Mouse (Mus musculus) small intestine, adult 2 months (tissue): ENCODE measurements around the gene Myo5a. TPM values are rescaled to one million over a fixed set of nuclear protein-coding genes. Genes with fewer than 3 reads are reported as not detected.

Source experiments
- H3K27ac ChIP-seq: fragments of 200-500 bp; 2 replicates; pipeline ENCODE4 v1.5.1; 2012; ENCODE audit warnings: low read depth, low read length, control low read depth, inconsistent platforms; ENCODE audit not compliant: insufficient read depth
- H3K27me3 ChIP-seq: fragments of 200-500 bp; 2 replicates; pipeline ENCODE4 v1.6.1; 2012; ENCODE audit warnings: mild to moderate bottlenecking, moderate library complexity, low read length, inconsistent platforms; ENCODE audit not compliant: control insufficient read depth, insufficient read depth
- H3K36me3 ChIP-seq: fragments of 200-500 bp; 2 replicates; pipeline ENCODE4 v1.6.1; 2012; ENCODE audit warnings: mild to moderate bottlenecking, low read length, control low read depth, inconsistent platforms; ENCODE audit not compliant: control insufficient read depth, insufficient read depth
- H3K4me1 ChIP-seq: fragments of 200-500 bp; 2 replicates; pipeline ENCODE4 v1.6.1; 2012; ENCODE audit warnings: low read length, inconsistent platforms, mixed read lengths; ENCODE audit not compliant: control insufficient read depth, insufficient read depth, insufficient read length
- H3K4me3 ChIP-seq: fragments of 200-500 bp; 2 replicates; pipeline ENCODE4 v1.5.1; 2012; ENCODE audit warnings: low read depth, mild to moderate bottlenecking, control low read depth, inconsistent platforms, low read length, moderate library complexity
- CTCF ChIP-seq: fragments of 200-500 bp; IDR thresholded peaks from 2 replicates; pipeline ENCODE4 v1.5.1; 2012; ENCODE audit warnings: low read depth, mild to moderate bottlenecking, control low read depth, inconsistent platforms, low read length, moderate library complexity, mixed read lengths; ENCODE audit not compliant: insufficient replicate concordance, insufficient read length; ENCODE audit errors: extremely low read depth
- POLR2A ChIP-seq: fragments of 200-500 bp; IDR thresholded peaks from 2 replicates; pipeline ENCODE4 v1.6.1; 2012; ENCODE audit warnings: low read depth, mild to moderate bottlenecking, control low read depth, inconsistent platforms, low read length, moderate library complexity
- WGBS: fragments of 180-500 bp; shearing (Covaris S2); methylation state at CpG from one replicate; pipeline ENCODE4 v1.1.7; 2018; 5-methylcytosine and 5-hydroxymethylcytosine counted together
- polyA plus RNA-seq: library from polyadenylated mRNA; depleted of rRNA; stranded (reverse); fragments of >200 nt; gene quantifications from 2 replicates; pipeline ENCODE4 v1.2.3, GENCODE M21; 2012

Myo5a gene
- polyA plus RNA-seq, 1 experiment: 1.3 TPM

DNA sequence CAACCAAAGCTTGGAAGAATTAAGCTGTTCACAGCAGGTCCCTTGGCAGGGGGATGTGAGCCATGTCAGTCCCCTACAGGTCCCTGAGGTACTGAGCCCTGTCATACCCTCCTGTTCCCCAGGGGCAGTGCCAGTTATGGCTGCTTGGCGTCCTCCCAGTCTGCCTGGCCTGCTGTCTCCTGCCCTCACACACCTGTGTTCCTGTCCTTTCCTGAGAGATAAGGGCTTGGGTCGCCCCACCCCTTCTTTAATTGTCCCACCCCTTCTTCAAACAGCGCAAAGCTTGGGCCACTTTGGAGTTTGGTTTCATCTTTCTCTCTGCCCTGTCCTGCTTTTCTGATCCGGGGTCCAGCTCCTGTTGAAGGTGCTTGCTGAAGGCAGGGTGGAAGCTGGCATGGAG is 188.0 kb downstream of the Myo5a start:
- Histone ChIP-seq H3K27me3 (no peaks in the 10 kb centered on the region), H3K36me3 (peaks cover 2% of the 10 kb centered on the region; the same call in 1 of the 2 replicates), H3K27ac (peak overlapping the region; percentile 13; the same call in 1 of the 2 replicates), H3K4me3 (no peak overlapping the region), H3K4me1 (peaks cover 14% of the 10 kb centered on the region)
- TF ChIP-seq POLR2A (no peak), CTCF (no peak)
- 25% methylated on average over 4 of the region's 4 CpGs for WGBS

DNA sequence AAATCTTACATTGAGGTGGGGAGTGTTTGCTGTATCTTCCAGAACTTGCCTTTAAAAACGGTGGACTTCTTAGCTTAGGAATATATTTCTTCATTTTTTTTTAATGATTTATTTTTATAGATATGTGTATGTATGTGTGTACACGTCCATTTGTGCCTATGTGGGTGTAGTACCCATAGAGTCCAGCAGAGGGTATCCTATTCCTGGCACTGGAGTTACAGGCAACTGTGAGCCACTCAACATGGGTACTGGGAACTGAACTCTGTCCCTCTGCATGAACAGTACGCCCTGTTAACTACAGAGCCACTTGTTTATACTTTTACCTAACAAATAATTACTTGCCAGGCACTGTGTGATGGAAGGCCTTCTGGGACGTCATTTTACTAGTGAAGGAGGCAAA is 188.8 kb downstream of the Myo5a start:
- 90% methylated on average over 4 of the region's 4 CpGs for WGBS

DNA sequence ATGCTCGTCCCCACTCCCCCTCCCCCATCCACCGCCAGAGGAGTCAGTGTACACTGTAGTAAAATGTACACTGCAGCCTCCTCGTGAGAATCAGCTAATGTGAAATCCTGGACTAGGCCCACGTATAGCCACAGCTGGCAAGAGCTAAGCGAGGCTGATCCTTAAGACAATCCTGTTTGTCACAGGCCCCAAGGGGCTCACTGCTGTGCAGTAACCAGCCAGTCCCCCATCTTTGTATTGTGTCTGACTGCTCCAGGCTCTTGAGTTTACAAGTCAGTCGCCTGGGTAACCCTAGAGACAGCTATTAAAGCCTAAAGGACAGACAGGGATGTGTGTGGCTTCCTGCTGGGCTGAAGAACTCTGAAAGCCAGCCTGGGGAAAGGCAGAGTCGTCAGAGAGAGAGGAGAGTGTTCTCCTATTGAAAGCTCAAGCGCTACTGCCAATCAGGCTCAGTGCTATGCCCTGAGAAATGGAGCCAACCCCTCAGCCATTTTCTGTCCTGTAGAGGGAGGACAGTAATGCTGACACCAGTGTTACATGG is 190.6 kb downstream of the Myo5a start:
- H3K4me3 ChIP-seq: no peak overlapping the region
- H3K4me1 ChIP-seq: peaks cover 6% of the 10 kb centered on the region; the same call in 1 of the 2 replicates
- H3K36me3 ChIP-seq: peaks cover 2% of the 10 kb centered on the region; the same call in 1 of the 2 replicates
- no peaks in the 10 kb centered on the region for H3K27me3 ChIP-seq
- no peak overlapping the region for H3K27ac ChIP-seq
- 65% methylated on average over 8 of the region's 8 CpGs for WGBS
- no peak for TF ChIP-seq POLR2A
- TF ChIP-seq CTCF: no peak

More for the DNA sequence above, 188.8 kb downstream of the Myo5a start:
- H3K4me1 ChIP-seq: peaks cover 12% of the 10 kb centered on the region
- H3K36me3 ChIP-seq: peaks cover 2% of the 10 kb centered on the region; the same call in 1 of the 2 replicates
- no peaks in the 10 kb centered on the region for H3K27me3 ChIP-seq
- H3K27ac ChIP-seq: no peak overlapping the region
- TF ChIP-seq POLR2A (no peak), CTCF (peak; percentile 13; the same call in 1 of the 2 replicates)
- H3K4me3 ChIP-seq: no peak overlapping the region

- Histone ChIP-seq H3K27ac (no peak overlapping the region), H3K36me3 (peaks cover 2% of the 10 kb centered on the region; the same call in 1 of the 2 replicates), H3K27me3 (no peaks in the 10 kb centered on the region), H3K4me1 (peaks cover 6% of the 10 kb centered on the region; the same call in 1 of the 2 replicates), H3K4me3 (no peak overlapping the region)
- WGBS: 80% methylated on average over 8 of the region's 8 CpGs
- TF ChIP-seq CTCF (no peak), POLR2A (no peak)
Measured at GRCm38 (mm10) chr9:75262235-75262826, 191.5 kb downstream of the Myo5a start.

DNA sequence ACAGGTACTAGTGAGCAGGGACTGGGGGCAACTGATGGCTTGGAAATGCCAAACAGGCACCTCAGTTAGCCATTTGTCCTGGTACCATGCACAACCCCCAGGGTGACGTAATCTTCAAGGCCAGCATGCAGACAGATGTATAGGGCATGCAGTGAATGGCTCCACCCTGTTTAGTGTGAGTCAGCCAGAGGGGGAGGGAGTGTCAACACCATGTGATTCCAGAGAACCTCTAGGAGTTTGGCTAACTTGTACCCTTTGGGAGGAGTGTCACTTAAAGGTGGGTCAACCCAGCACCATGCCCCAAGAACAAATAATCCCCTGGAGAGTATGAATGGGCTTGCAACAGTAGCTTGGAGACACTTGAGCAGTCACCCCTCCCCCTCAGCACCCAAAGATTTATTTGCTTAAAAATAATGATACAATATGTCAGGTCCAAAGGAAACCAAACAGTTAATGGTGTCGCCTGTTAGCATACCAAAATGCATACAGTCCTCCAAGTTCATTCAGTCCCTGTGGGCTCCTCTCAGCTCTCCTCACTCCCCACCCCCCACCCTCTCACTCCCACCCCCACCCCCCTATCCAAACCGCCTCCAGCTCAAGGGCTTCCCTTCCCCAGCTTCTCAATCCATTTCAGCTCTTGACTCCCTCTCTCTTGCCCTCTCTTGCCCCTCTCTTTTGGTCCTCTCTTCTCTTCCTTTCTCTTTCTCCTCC is 193.3 kb downstream of the Myo5a start:
- peaks cover 4% of the 10 kb centered on the region for H3K36me3 ChIP-seq
- no peak overlapping the region for H3K4me3 ChIP-seq
- no peaks in the 10 kb centered on the region for H3K27me3 ChIP-seq
- 52% methylated on average over 3 of the region's 3 CpGs for WGBS
- TF ChIP-seq POLR2A: no peak
- TF ChIP-seq CTCF: no peak
- no peaks in the 10 kb centered on the region; the same call in 1 of the 2 replicates for H3K4me1 ChIP-seq
- H3K27ac ChIP-seq: peak overlapping the region; percentile 14; the same call in 1 of the 2 replicates

- TF ChIP-seq POLR2A (no peak), CTCF (no peak)
- H3K27me3 ChIP-seq: no peaks in the 10 kb centered on the region
- peaks cover 6% of the 10 kb centered on the region for H3K36me3 ChIP-seq
- H3K27ac ChIP-seq: no peak overlapping the region
- 41% methylated on average over 6 of the region's 6 CpGs for WGBS
- H3K4me3 ChIP-seq: no peak overlapping the region
- H3K4me1 ChIP-seq: no peaks in the 10 kb centered on the region; the same call in 1 of the 2 replicates
Measured at GRCm38 (mm10) chr9:75267147-75267546, 196.3 kb downstream of the Myo5a start.

GRCm38 (mm10) chr9:75270382-75270781 is 199.6 kb downstream of the Myo5a start:
- no peak overlapping the region for H3K27ac ChIP-seq
- TF ChIP-seq POLR2A (no peak), CTCF (no peak)
- H3K4me3 ChIP-seq: no peak overlapping the region
- H3K36me3 ChIP-seq: peaks cover 6% of the 10 kb centered on the region
- no peaks in the 10 kb centered on the region for H3K4me1 ChIP-seq
- WGBS: 67% methylated on average over 6 of the region's 6 CpGs
- H3K27me3 ChIP-seq: no peaks in the 10 kb centered on the region
